Mouse (Mus musculus): ENCODE measurements around the gene Serac1. TPM values are rescaled to one million over a fixed set of nuclear protein-coding genes. Genes with fewer than 3 reads are reported as not detected.
"Not testable (repeated sequence)": the region's sequence is repeated elsewhere in the genome, so short reads cannot be mapped to it uniquely, and the experiment has no call there.

The Serac1 gene
- polyA plus RNA-seq, 1 experiment: 5.5 TPM

- TF ChIP-seq CTCF (IDR thresholded peaks at IDR 0.05; ENCODE audit: insufficient read depth, low read length) (no peak), POLR2A (IDR thresholded peaks at IDR 0.05; ENCODE audit: borderline replicate concordance, extremely low read depth, low read depth, low read length) (no peak)
- Histone ChIP-seq H3K4me3 (replicated peaks; ENCODE audit: extremely low read depth, low read depth, low read length) (no peak overlapping the region), H3K4me1 (ENCODE audit: control insufficient read depth, insufficient read depth, low read length) (no peaks in the 10 kb centered on the region)
- 93% methylated on average over 11 of the region's 11 CpGs for WGBS
- no peak for DNase-seq
These were observed 42.7 kb downstream of the Serac1 start for GRCm38 (mm10) chr17:6036872-6037271.

- 92% methylated on average over 8 of the region's 8 CpGs for WGBS
- H3K4me1 ChIP-seq (ENCODE audit: control insufficient read depth, insufficient read depth, low read length): no peaks in the 10 kb centered on the region
- DNase-seq: no peak
- H3K4me3 ChIP-seq (replicated peaks; ENCODE audit: extremely low read depth, low read depth, low read length): no peak overlapping the region
- TF ChIP-seq POLR2A (IDR thresholded peaks at IDR 0.05; ENCODE audit: borderline replicate concordance, extremely low read depth, low read depth, low read length) (no peak), CTCF (IDR thresholded peaks at IDR 0.05; ENCODE audit: insufficient read depth, low read length) (no peak)
These were observed 43.1 kb downstream of the Serac1 start for GRCm38 (mm10) chr17:6036458-6036857.

GRCm38 (mm10) chr17:6035661-6036060 is 43.9 kb downstream of the Serac1 start:
- Histone ChIP-seq H3K4me3 (replicated peaks; ENCODE audit: extremely low read depth, low read depth, low read length) (no peak overlapping the region), H3K4me1 (ENCODE audit: control insufficient read depth, insufficient read depth, low read length) (no peaks in the 10 kb centered on the region)
- 72% methylated on average over 8 of the region's 8 CpGs for WGBS
- TF ChIP-seq CTCF (IDR thresholded peaks at IDR 0.05; ENCODE audit: insufficient read depth, low read length) (no peak), POLR2A (IDR thresholded peaks at IDR 0.05; ENCODE audit: borderline replicate concordance, extremely low read depth, low read depth, low read length) (no peak)
- no peak for DNase-seq

GRCm38 (mm10) chr17:6025831-6026230 is 53.7 kb downstream of the Serac1 start:
- no peak for TF ChIP-seq POLR2A (IDR thresholded peaks at IDR 0.05; ENCODE audit: borderline replicate concordance, extremely low read depth, low read depth, low read length)
- no peak for TF ChIP-seq CTCF (IDR thresholded peaks at IDR 0.05; ENCODE audit: insufficient read depth, low read length)
- no peak for DNase-seq
- no peaks in the 10 kb centered on the region for H3K4me1 ChIP-seq (ENCODE audit: control insufficient read depth, insufficient read depth, low read length)
- WGBS: 74% methylated on average over 7 of the region's 7 CpGs
- no peak overlapping the region for H3K4me3 ChIP-seq (replicated peaks; ENCODE audit: extremely low read depth, low read depth, low read length)

GRCm38 (mm10) chr17:6021374-6021789 is 58.2 kb downstream of the Serac1 start:
- not testable (repeated sequence) for H3K4me3 ChIP-seq (replicated peaks; ENCODE audit: extremely low read depth, low read depth, low read length); H3K4me1 ChIP-seq (ENCODE audit: control insufficient read depth, insufficient read depth, low read length); DNase-seq
- WGBS: 46% methylated on average over 5 of the region's 5 CpGs

- TF ChIP-seq POLR2A (IDR thresholded peaks at IDR 0.05; ENCODE audit: borderline replicate concordance, extremely low read depth, low read depth, low read length) (no peak), CTCF (IDR thresholded peaks at IDR 0.05; ENCODE audit: insufficient read depth, low read length) (no peak)
- DNase-seq: no peak
- 51% methylated on average over 7 of the region's 7 CpGs for WGBS
- H3K4me1 ChIP-seq (ENCODE audit: control insufficient read depth, insufficient read depth, low read length): peaks cover 6% of the 10 kb centered on the region
- H3K4me3 ChIP-seq (replicated peaks; ENCODE audit: extremely low read depth, low read depth, low read length): no peak overlapping the region
These were observed 58.9 kb downstream of the Serac1 start for GRCm38 (mm10) chr17:6020636-6021035.

GRCm38 (mm10) chr17:6019776-6020175 is 59.8 kb downstream of the Serac1 start:
- WGBS: 51% methylated on average over 2 of the region's 2 CpGs
- Histone ChIP-seq H3K4me3 (replicated peaks; ENCODE audit: extremely low read depth, low read depth, low read length) (no peak overlapping the region), H3K4me1 (ENCODE audit: control insufficient read depth, insufficient read depth, low read length) (peaks cover 6% of the 10 kb centered on the region)
- DNase-seq: peak; percentile 38
- TF ChIP-seq CTCF (IDR thresholded peaks at IDR 0.05; ENCODE audit: insufficient read depth, low read length): peak; percentile 84
- no peak for TF ChIP-seq POLR2A (IDR thresholded peaks at IDR 0.05; ENCODE audit: borderline replicate concordance, extremely low read depth, low read depth, low read length)

GRCm38 (mm10) chr17:6018348-6018747 is 61.2 kb downstream of the Serac1 start:
- H3K4me1 ChIP-seq (ENCODE audit: control insufficient read depth, insufficient read depth, low read length): peaks cover 6% of the 10 kb centered on the region
- no peak for DNase-seq
- TF ChIP-seq POLR2A (IDR thresholded peaks at IDR 0.05; ENCODE audit: borderline replicate concordance, extremely low read depth, low read depth, low read length): no peak
- TF ChIP-seq CTCF (IDR thresholded peaks at IDR 0.05; ENCODE audit: insufficient read depth, low read length): no peak
- no peak overlapping the region for H3K4me3 ChIP-seq (replicated peaks; ENCODE audit: extremely low read depth, low read depth, low read length)
- 88% methylated on average over 4 of the region's 4 CpGs for WGBS

GRCm38 (mm10) chr17:6017268-6017667 is 62.3 kb downstream of the Serac1 start:
- 54% methylated on average over 12 of the region's 12 CpGs for WGBS
- TF ChIP-seq POLR2A (IDR thresholded peaks at IDR 0.05; ENCODE audit: borderline replicate concordance, extremely low read depth, low read depth, low read length) (no peak), CTCF (IDR thresholded peaks at IDR 0.05; ENCODE audit: insufficient read depth, low read length) (peak; percentile 51)
- no peak for DNase-seq
- Histone ChIP-seq H3K4me3 (replicated peaks; ENCODE audit: extremely low read depth, low read depth, low read length) (no peak overlapping the region), H3K4me1 (ENCODE audit: control insufficient read depth, insufficient read depth, low read length) (peaks cover 6% of the 10 kb centered on the region)

- TF ChIP-seq POLR2A (IDR thresholded peaks at IDR 0.05; ENCODE audit: borderline replicate concordance, extremely low read depth, low read depth, low read length): no peak
- DNase-seq: peak; percentile 26
- WGBS: 33% methylated on average over 7 of the region's 7 CpGs
- no peak overlapping the region for H3K4me3 ChIP-seq (replicated peaks; ENCODE audit: extremely low read depth, low read depth, low read length)
- H3K4me1 ChIP-seq (ENCODE audit: control insufficient read depth, insufficient read depth, low read length): peaks cover 6% of the 10 kb centered on the region
These were observed 63.2 kb downstream of the Serac1 start for GRCm38 (mm10) chr17:6016213-6016780.

All from lung, adult 2 months (tissue).